In the genomic region with DNA sequence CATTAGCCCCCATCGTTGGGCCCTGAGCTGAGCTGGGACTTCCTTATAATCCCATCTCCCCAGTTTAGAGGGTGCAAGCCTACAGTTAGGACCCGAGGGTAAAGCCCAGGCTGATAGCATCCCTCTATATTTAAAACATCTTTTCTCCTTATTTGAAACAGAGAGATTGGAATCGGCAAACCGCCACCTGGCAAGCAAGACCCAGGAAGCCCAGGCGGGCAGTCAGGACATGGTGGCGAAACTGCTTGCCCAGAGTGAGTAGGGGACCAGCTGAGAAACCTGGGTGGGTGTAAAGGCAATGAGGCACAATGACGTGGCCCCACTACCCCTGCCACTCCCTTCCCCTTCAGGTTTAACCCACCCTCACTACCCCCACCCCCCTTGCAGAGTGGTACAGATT, we compare ENCODE assay signal across 10 mouse cellular contexts. TPM values are rescaled to one million over a fixed set of nuclear protein-coding genes. Genes with fewer than 3 reads are reported as not detected.
DNase-seq lines count a peak whose midpoint lies in the region; ATAC-seq and TF ChIP-seq lines count a peak whose summit lies in the region.
"Had no signal": no experiment of that assay in that cellular context is flagged by ENCODE, and none has a peak within 500 bp of the region (broad histone marks: within the 10 kb centered on the region; RNA-seq: fewer than 3 reads in every experiment).

No protein-coding gene starts in this region.

- TF ChIP-seq CTCF in cortical plate, adult 2 months (IDR thresholded peaks at IDR 0.05; ENCODE audit: extremely low read depth, insufficient read depth, low read length): no peak

- no peak for ATAC-seq in hindbrain, embryonic 11.5 days (ENCODE audit: low FRiP score)
- no peak for ATAC-seq in midbrain, embryonic 12.5 days (ENCODE audit: low FRiP score, low read depth)

- peak overlapping the region; percentile 31; the same call in 1 of the 2 replicates for H3K4me3 ChIP-seq in hindbrain, embryonic 10.5 days
- H3K4me3 ChIP-seq in hindbrain, embryonic 11.5 days (ENCODE audit: low read depth, low read length): no peak overlapping the region
- H3K4me3 ChIP-seq in cortical plate, adult 2 months (ENCODE audit: insufficient read depth, low read length): no peak overlapping the region
- no peak overlapping the region for H3K4me3 ChIP-seq in midbrain, embryonic 12.5 days

- no peak overlapping the region for H3K4me2 ChIP-seq in hindbrain, embryonic 11.5 days (replicated peaks; ENCODE audit: low read depth, low read length)
- H3K4me2 ChIP-seq in midbrain, embryonic 12.5 days (replicated peaks): peak overlapping the region; percentile 34; the same call in 1 of the 2 replicates

- no peak for TF ChIP-seq POLR2A in cortical plate, adult 2 months (IDR thresholded peaks at IDR 0.05; ENCODE audit: extremely low read depth, insufficient read depth, low read length)

- no peaks in the 10 kb centered on the region for H3K27me3 ChIP-seq in hindbrain, embryonic 10.5 days (ENCODE audit: insufficient read depth, poor library complexity, severe bottlenecking)
- H3K27me3 ChIP-seq in hindbrain, embryonic 11.5 days (ENCODE audit: control insufficient read depth, insufficient read depth, low read length): no peaks in the 10 kb centered on the region
- no peaks in the 10 kb centered on the region for H3K27me3 ChIP-seq in midbrain, embryonic 12.5 days

- 83% methylated on average over 7 of the region's 7 CpGs for WGBS in hindbrain, embryonic 10.5 days
- WGBS in hindbrain, embryonic 11.5 days: 73% methylated on average over 7 of the region's 7 CpGs
- 76% methylated on average over 7 of the region's 7 CpGs for WGBS in midbrain, embryonic 12.5 days

- H3K36me3 ChIP-seq in hindbrain, embryonic 10.5 days: peaks cover 100% of the 10 kb centered on the region
- peaks cover 51% of the 10 kb centered on the region for H3K36me3 ChIP-seq in hindbrain, embryonic 11.5 days (ENCODE audit: control insufficient read depth, insufficient read depth, low read length)
- peaks cover 100% of the 10 kb centered on the region for H3K36me3 ChIP-seq in midbrain, embryonic 12.5 days

- peak overlapping the region; percentile 79; the same call in 1 of the 2 replicates for H3K27ac ChIP-seq in hindbrain, embryonic 10.5 days
- no peak overlapping the region for H3K27ac ChIP-seq in hindbrain, embryonic 11.5 days (ENCODE audit: low read depth, low read length)
- peak overlapping the region; percentile 91; the same call in 1 of the 2 replicates for H3K27ac ChIP-seq in cortical plate, adult 2 months (ENCODE audit: insufficient read depth, low read length)
- peak overlapping the region; percentile 79; the same call in 1 of the 2 replicates for H3K27ac ChIP-seq in midbrain, embryonic 12.5 days (replicated peaks)

- no peaks in the 10 kb centered on the region for H3K9me3 ChIP-seq in hindbrain, embryonic 10.5 days
- no peaks in the 10 kb centered on the region for H3K9me3 ChIP-seq in hindbrain, embryonic 11.5 days (ENCODE audit: control insufficient read depth, low read length)
- no peaks in the 10 kb centered on the region for H3K9me3 ChIP-seq in midbrain, embryonic 12.5 days

- H3K9ac ChIP-seq in hindbrain, embryonic 11.5 days (ENCODE audit: low read depth, low read length): no peak overlapping the region
- no peak overlapping the region for H3K9ac ChIP-seq in midbrain, embryonic 12.5 days (replicated peaks)

- peaks cover 93% of the 10 kb centered on the region for H3K4me1 ChIP-seq in hindbrain, embryonic 10.5 days (replicated peaks)
- H3K4me1 ChIP-seq in hindbrain, embryonic 11.5 days (replicated peaks; ENCODE audit: control insufficient read depth, insufficient read depth, low read length): peaks cover 52% of the 10 kb centered on the region
- peaks cover 4% of the 10 kb centered on the region; the same call in 1 of the 2 replicates for H3K4me1 ChIP-seq in cortical plate, adult 2 months (ENCODE audit: control insufficient read depth, insufficient read depth, low read length)
- peaks cover 72% of the 10 kb centered on the region for H3K4me1 ChIP-seq in midbrain, embryonic 12.5 days

- DNase-seq in hindbrain, embryonic 10.5 days (ENCODE audit: low spot score): no peak
- no peak for DNase-seq in hindbrain, embryonic 11.5 days (ENCODE audit: low spot score)
- peak; percentile 7 for DNase-seq in heart, postnatal 4 days
- DNase-seq in embryo, embryonic 11 days: no peak
- no peak for DNase-seq in ovary, postnatal 36 days (ENCODE audit: low spot score)
- DNase-seq in cerebellum, adult 8-10 months: no peak
- DNase-seq: left cerebral cortex, postnatal 4 days; thymus, adult 2 months had no signal

RNA-seq across cellular contexts. Expression of gene Amotl2, which starts 8.5 kb away (rescaled TPM):
- 67.6 and 70.1 TPM in 2 replicates for polyA plus RNA-seq in hindbrain, embryonic 10.5 days (2016; fragmentation: Nextera tagmentation; extraction: Ambion mirVana)
- polyA plus RNA-seq in hindbrain, embryonic 11.5 days (2014; fragmentation: Nextera tagmentation; extraction: Ambion mirVana): 39.7 and 47.8 TPM in 2 replicates
- polyA plus RNA-seq in cortical plate, adult 2 months (2012; rRNA removed): 13.3 and 16.1 TPM in 2 replicates
- 10 to 100 TPM; 90.0 to 91.6 TPM for total RNA-seq in heart, postnatal 4 days (2021)
- 108 and 114 TPM in 2 replicates for polyA plus RNA-seq in midbrain, embryonic 12.5 days (2016; fragmentation: Nextera tagmentation; extraction: Ambion mirVana)
